In the genomic region with DNA sequence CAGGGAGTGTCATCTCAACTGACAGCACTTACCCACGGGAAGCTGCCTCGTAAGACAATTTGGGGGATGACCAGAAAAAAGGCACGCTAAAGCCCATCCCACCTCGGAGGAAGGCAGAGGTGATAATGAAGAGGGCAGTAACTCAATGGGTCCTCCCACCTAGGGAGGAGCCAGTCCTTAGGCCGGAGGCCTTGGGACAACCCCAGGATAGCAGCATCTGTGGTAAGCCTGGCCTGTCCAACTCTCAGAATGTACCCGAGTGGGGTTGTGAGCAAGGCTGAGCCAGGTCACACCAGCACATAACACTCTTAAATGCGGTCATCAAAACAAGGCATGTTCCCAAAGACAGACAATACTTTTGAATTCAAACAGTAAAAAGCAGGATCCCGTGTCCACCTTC, we compare ENCODE assay signal across 8 mouse cellular contexts. TPM values are rescaled to one million over a fixed set of nuclear protein-coding genes. Genes with fewer than 3 reads are reported as not detected.
DNase-seq lines count a peak whose midpoint lies in the region; ATAC-seq and TF ChIP-seq lines count a peak whose summit lies in the region.

No protein-coding gene starts in this region.

- DNase-seq in embryo, embryonic 11 days, result peak; percentile 12
- DNase-seq in embryo, embryonic 9.5 days (ENCODE audit: extremely low spot score), result no peak
- peak; percentile 49 to 58 for DNase-seq in adrenal gland, postnatal 36 days
- no peak for DNase-seq in thymus, adult 18-20 months
- no peak for DNase-seq in right cerebral cortex, postnatal 25 days

- TF ChIP-seq CTCF in small intestine, adult 2 months (IDR thresholded peaks at IDR 0.05; ENCODE audit: extremely low read depth, insufficient read length, insufficient replicate concordance, low read depth, low read length), result no peak

- H3K9me3 ChIP-seq in heart, embryonic 16.5 days (replicated peaks; ENCODE audit: control insufficient read depth, low read length), result no peaks in the 10 kb centered on the region
- H3K9me3 ChIP-seq in limb, embryonic 12.5 days, result no peaks in the 10 kb centered on the region

- H3K36me3 ChIP-seq in heart, embryonic 16.5 days (ENCODE audit: control insufficient read depth, insufficient read depth), result peaks cover 29% of the 10 kb centered on the region
- H3K36me3 ChIP-seq in limb, embryonic 12.5 days, result peaks cover 47% of the 10 kb centered on the region
- H3K36me3 ChIP-seq in small intestine, adult 2 months (ENCODE audit: control insufficient read depth, insufficient read depth, low read length), result peaks cover 29% of the 10 kb centered on the region

- peak overlapping the region; percentile 91 for H3K4me3 ChIP-seq in heart, embryonic 16.5 days (ENCODE audit: low read length)
- H3K4me3 ChIP-seq in limb, embryonic 12.5 days (replicated peaks), result peak overlapping the region; percentile 98
- H3K4me3 ChIP-seq in small intestine, adult 2 months (ENCODE audit: low read depth, low read length), result peak overlapping the region; percentile 17

- no peaks in the 10 kb centered on the region for H3K27me3 ChIP-seq in heart, embryonic 16.5 days (ENCODE audit: control insufficient read depth, insufficient read depth, low read length)
- H3K27me3 ChIP-seq in limb, embryonic 12.5 days, result no peaks in the 10 kb centered on the region
- H3K27me3 ChIP-seq in small intestine, adult 2 months (ENCODE audit: control insufficient read depth, insufficient read depth, low read length), result no peaks in the 10 kb centered on the region

- no peak for ATAC-seq in heart, embryonic 16.5 days (replicated peaks; ENCODE audit: extremely low read depth, insufficient read depth, low FRiP score)
- no peak for ATAC-seq in limb, embryonic 12.5 days (ENCODE audit: insufficient number of reproducible peaks, insufficient read depth, low FRiP score, low TSS enrichment, low read depth)

- H3K4me2 ChIP-seq in heart, embryonic 16.5 days (ENCODE audit: low read depth, low read length), result peak overlapping the region; percentile 97
- peak overlapping the region; percentile 97 for H3K4me2 ChIP-seq in limb, embryonic 12.5 days

- 23% methylated on average over 8 of the region's 8 CpGs for WGBS in heart, embryonic 16.5 days
- WGBS in limb, embryonic 12.5 days, result 39% methylated on average over 8 of the region's 8 CpGs
- WGBS in small intestine, adult 2 months, result 15% methylated on average over 8 of the region's 8 CpGs

- TF ChIP-seq POLR2A in small intestine, adult 2 months (IDR thresholded peaks at IDR 0.05; ENCODE audit: low read depth, low read length), result no peak

- H3K9ac ChIP-seq in heart, embryonic 16.5 days (ENCODE audit: low read length), result peak overlapping the region; percentile 97
- H3K9ac ChIP-seq in limb, embryonic 12.5 days (replicated peaks), result peak overlapping the region; percentile 100

- H3K27ac ChIP-seq in heart, embryonic 16.5 days (ENCODE audit: low read length), result peak overlapping the region; percentile 4; the same call in 1 of the 2 replicates
- H3K27ac ChIP-seq in limb, embryonic 12.5 days, result no peak overlapping the region
- H3K27ac ChIP-seq in small intestine, adult 2 months (ENCODE audit: insufficient read depth, low read depth, low read length), result no peak overlapping the region

- peaks cover 14% of the 10 kb centered on the region for H3K4me1 ChIP-seq in heart, embryonic 16.5 days (ENCODE audit: control insufficient read depth, insufficient read depth, low read length)
- peaks cover 18% of the 10 kb centered on the region for H3K4me1 ChIP-seq in limb, embryonic 12.5 days (replicated peaks)
- H3K4me1 ChIP-seq in small intestine, adult 2 months (ENCODE audit: control insufficient read depth, insufficient read depth, insufficient read length, low read length), result peaks cover 9% of the 10 kb centered on the region

RNA-seq across cellular contexts. Expression of a gene that starts 1.6 kb away (rescaled TPM):
- 10 to 100 TPM; 97.1 to 97.2 TPM for total RNA-seq in adrenal gland, postnatal 36 days (2021)
- 16.5 and 22.8 TPM in 2 replicates for polyA plus RNA-seq in heart, embryonic 16.5 days (2015; fragmentation: Nextera tagmentation; extraction: Ambion mirVana)
- polyA plus RNA-seq in limb, embryonic 12.5 days (2016; fragmentation: Nextera tagmentation; extraction: Ambion mirVana), result 60.2 and 64.7 TPM in 2 replicates
- 32.3 and 66.4 TPM in 2 replicates for polyA plus RNA-seq in small intestine, adult 2 months (2012; rRNA removed)

RNA-seq across cellular contexts. Expression of a gene that starts 11.8 kb away (rescaled TPM):
- total RNA-seq in adrenal gland, postnatal 36 days (2021), result not detected
- not detected in 2 replicates for polyA plus RNA-seq in heart, embryonic 16.5 days (2015; fragmentation: Nextera tagmentation; extraction: Ambion mirVana)
- 0.17 and 0.23 TPM in 2 replicates for polyA plus RNA-seq in limb, embryonic 12.5 days (2016; fragmentation: Nextera tagmentation; extraction: Ambion mirVana)
- not detected in 2 replicates for polyA plus RNA-seq in small intestine, adult 2 months (2012; rRNA removed)

RNA-seq across cellular contexts. Expression of a gene that starts 18.4 kb away (rescaled TPM):
- not detected for total RNA-seq in adrenal gland, postnatal 36 days (2021)
- polyA plus RNA-seq in heart, embryonic 16.5 days (2015; fragmentation: Nextera tagmentation; extraction: Ambion mirVana), result 0.32 and 0.41 TPM in 2 replicates
- polyA plus RNA-seq in limb, embryonic 12.5 days (2016; fragmentation: Nextera tagmentation; extraction: Ambion mirVana), result 0.24 TPM in 1 of 2 replicates, not detected in the other
- not detected in 2 replicates for polyA plus RNA-seq in small intestine, adult 2 months (2012; rRNA removed)

RNA-seq across cellular contexts. Expression of a gene that starts 18.6 kb away (rescaled TPM):
- total RNA-seq in adrenal gland, postnatal 36 days (2021), result 10 to 100 TPM; 44.3 to 65.3 TPM
- polyA plus RNA-seq in heart, embryonic 16.5 days (2015; fragmentation: Nextera tagmentation; extraction: Ambion mirVana), result 44.1 and 45.6 TPM in 2 replicates
- 61.5 and 68.2 TPM in 2 replicates for polyA plus RNA-seq in limb, embryonic 12.5 days (2016; fragmentation: Nextera tagmentation; extraction: Ambion mirVana)
- polyA plus RNA-seq in small intestine, adult 2 months (2012; rRNA removed), result 17.1 and 43.5 TPM in 2 replicates

RNA-seq across cellular contexts. Expression of a gene that starts 29.2 kb away (rescaled TPM):
- total RNA-seq in adrenal gland, postnatal 36 days (2021), result under 1 TPM in 1 of 2 experiments, not detected in 1; 0.82 TPM
- 1.1 and 4.8 TPM in 2 replicates for polyA plus RNA-seq in heart, embryonic 16.5 days (2015; fragmentation: Nextera tagmentation; extraction: Ambion mirVana)
- 1.2 and 2.4 TPM in 2 replicates for polyA plus RNA-seq in limb, embryonic 12.5 days (2016; fragmentation: Nextera tagmentation; extraction: Ambion mirVana)
- polyA plus RNA-seq in small intestine, adult 2 months (2012; rRNA removed), result 184 and 395 TPM in 2 replicates

Comparison
In these comparisons a context has a peak if more than half of its experiments do, and no peak if none do; other contexts are left out.
1. DNase-seq: peak in embryo, embryonic 11 days (single experiment) and adrenal gland, postnatal 36 days (2 of 2); none in embryo, embryonic 9.5 days (single experiment), thymus, adult 18-20 months (0 of 2) and right cerebral cortex, postnatal 25 days (single experiment).
2. H3K4me3 ChIP-seq: peak in every context shown above with its lines; median percentile 98 in limb, embryonic 12.5 days; 91 in heart, embryonic 16.5 days; 17 in small intestine, adult 2 months.